Mouse (Mus musculus) MEL (cell line): ENCODE results near the gene Purb. TPM values are rescaled to one million over a fixed set of nuclear protein-coding genes. Genes with fewer than 3 reads are reported as not detected.

ENCODE experiments used
- DNase-seq: peaks from one replicate; pipeline ENCODE4 v3.0.0; 2011; ENCODE audit warnings: low read depth, low spot score
- H3K27ac ChIP-seq: 2 replicates; pipeline ENCODE4 v1.5.1; 2012; ENCODE audit warnings: low read depth, mild to moderate bottlenecking, control low read depth, low read length, moderate library complexity; ENCODE audit not compliant: control insufficient read depth
- H3K27me3 ChIP-seq, 2 experiments: fragments of 150-350 bp in 1 of 2; sonication (generic) in 1 of 2; 2 replicates each; pipeline ENCODE4 v1.6.1; 2012; ENCODE audit warnings: low read length in 2 of 2, mild to moderate bottlenecking in 2 of 2, improper control_type of control experiment in 1 of 2, moderate library complexity in 1 of 2; ENCODE audit not compliant: insufficient read depth in 2 of 2, control insufficient read depth in 1 of 2
- H3K36me3 ChIP-seq, 2 experiments: 2 replicates each; pipeline ENCODE4 v1.6.1; 2012 to 2014; ENCODE audit warnings: low read length in 2 of 2, improper control_type of control experiment in 1 of 2, inconsistent platforms in 1 of 2, mild to moderate bottlenecking in 1 of 2; ENCODE audit not compliant: insufficient read depth in 2 of 2, control insufficient read depth in 1 of 2
- H3K4me1 ChIP-seq, 2 experiments: fragments of 150-350 bp in 1 of 2; sonication (generic) in 1 of 2; 2 replicates each; pipeline ENCODE4 v1.6.1; 2012; ENCODE audit warnings: low read length in 2 of 2, improper control_type of control experiment in 1 of 2, mild to moderate bottlenecking in 1 of 2; ENCODE audit not compliant: insufficient read depth in 2 of 2, control insufficient read depth in 1 of 2
- H3K4me3 ChIP-seq, 2 experiments: fragments of 150-350 bp in 1 of 2; sonication (generic) in 1 of 2; 2 replicates each; pipeline ENCODE4 v1.5.1; 2012; ENCODE audit warnings: low read depth in 2 of 2, low read length in 2 of 2, mild to moderate bottlenecking in 2 of 2, moderate library complexity in 2 of 2, control low read depth in 1 of 2, improper control_type of control experiment in 1 of 2; ENCODE audit not compliant: control insufficient read depth in 1 of 2, insufficient read depth in 1 of 2
- H3K79me2 ChIP-seq: 2 replicates; pipeline ENCODE4 v1.6.1; 2012; ENCODE audit warnings: mild to moderate bottlenecking, low read length, moderate library complexity; ENCODE audit not compliant: control insufficient read depth, poor library complexity, insufficient read depth
- H3K9ac ChIP-seq: 2 replicates; pipeline ENCODE4 v1.6.1; 2012; ENCODE audit warnings: low read depth, mild to moderate bottlenecking, control low read depth, low read length, moderate library complexity; ENCODE audit not compliant: control insufficient read depth, poor library complexity, severe bottlenecking
- H3K9me3 ChIP-seq: fragments of 150-350 bp; sonication (generic); replicated peaks from 2 replicates; pipeline ENCODE4 v1.6.1; 2012; ENCODE audit warnings: mild to moderate bottlenecking, low read length, improper control_type of control experiment, moderate library complexity; ENCODE audit not compliant: insufficient read depth
- CTCF ChIP-seq, 3 experiments: IDR thresholded peaks in 2 of 3; conservative IDR thresholded peaks in 1 of 3; 2 replicates each; pipeline ENCODE4 v1.5.1; 2011 to 2012; ENCODE audit warnings: low read length in 3 of 3, low read depth in 2 of 3, mild to moderate bottlenecking in 2 of 3, improper control_type of control experiment in 1 of 3, inconsistent platforms in 1 of 3, mixed read lengths in 1 of 3, moderate library complexity in 1 of 3; ENCODE audit not compliant: control insufficient read depth in 1 of 3, insufficient read depth in 1 of 3, poor library complexity in 1 of 3, severe bottlenecking in 1 of 3
- ELF1 ChIP-seq: IDR thresholded peaks from 2 replicates; pipeline ENCODE4 v1.6.1; 2014; ENCODE audit warnings: low read depth, mild to moderate bottlenecking, inconsistent platforms, low read length, improper control_type of control experiment, moderate library complexity
- GABPA ChIP-seq: IDR thresholded peaks from 2 replicates; pipeline ENCODE4 v1.6.1; 2012; ENCODE audit warnings: low read depth, mild to moderate bottlenecking, inconsistent platforms, low read length, improper control_type of control experiment, moderate library complexity
- MAX ChIP-seq: IDR thresholded peaks from 2 replicates; pipeline ENCODE4 v1.6.1; 2011; ENCODE audit warnings: low read length, improper control_type of control experiment
- MAZ ChIP-seq: IDR thresholded peaks from 2 replicates; pipeline ENCODE4 v1.6.1; 2012; ENCODE audit warnings: low read depth, mild to moderate bottlenecking, inconsistent platforms, low read length, improper control_type of control experiment
- MEF2A ChIP-seq: IDR thresholded peaks from 2 replicates; pipeline ENCODE4 v1.6.1; 2014; ENCODE audit warnings: low read depth, mild to moderate bottlenecking, inconsistent platforms, low read length, improper control_type of control experiment; ENCODE audit not compliant: poor library complexity, insufficient replicate concordance, severe bottlenecking; ENCODE audit errors: extremely low read depth
- MXI1 ChIP-seq: IDR thresholded peaks from 2 replicates; pipeline ENCODE4 v1.6.1; 2011; ENCODE audit warnings: mild to moderate bottlenecking, low read depth, low read length, improper control_type of control experiment
- MYC ChIP-seq: IDR thresholded peaks from 2 replicates; pipeline ENCODE4 v1.6.1; 2011; ENCODE audit warnings: low read depth, mild to moderate bottlenecking, low read length, improper control_type of control experiment, moderate library complexity
- NELFE ChIP-seq: IDR thresholded peaks from 2 replicates; pipeline ENCODE4 v1.6.1; 2011; ENCODE audit warnings: low read depth, low read length, improper control_type of control experiment
- POLR2AphosphoS2 ChIP-seq: IDR thresholded peaks from 2 replicates; pipeline ENCODE4 v1.6.1; 2011; ENCODE audit warnings: low read length, improper control_type of control experiment
- TAL1 ChIP-seq: IDR thresholded peaks from 2 replicates; pipeline ENCODE4 v1.6.1; 2012; ENCODE audit warnings: mild to moderate bottlenecking, inconsistent platforms, low read length, moderate library complexity, mixed read lengths
- TBP ChIP-seq: IDR thresholded peaks from 2 replicates; pipeline ENCODE4 v1.8.0; 2011; ENCODE audit warnings: low read depth, low read length, improper control_type of control experiment
- UBTF ChIP-seq: IDR thresholded peaks from 2 replicates; pipeline ENCODE4 v1.6.1; 2012; ENCODE audit warnings: low read depth, mild to moderate bottlenecking, inconsistent platforms, low read length, improper control_type of control experiment, moderate library complexity, borderline replicate concordance; ENCODE audit not compliant: insufficient read depth
- USF1 ChIP-seq: IDR thresholded peaks from 2 replicates; pipeline ENCODE4 v1.6.1; 2014; ENCODE audit warnings: low read depth, mild to moderate bottlenecking, inconsistent platforms, low read length, improper control_type of control experiment, moderate library complexity
- USF2 ChIP-seq, 2 experiments: IDR thresholded peaks; 2 replicates each; pipeline ENCODE4 v1.6.1; 2011 to 2012; ENCODE audit warnings: improper control_type of control experiment in 2 of 2, low read length in 2 of 2, borderline replicate concordance in 1 of 2, inconsistent platforms in 1 of 2, low read depth in 1 of 2, mild to moderate bottlenecking in 1 of 2; ENCODE audit not compliant: insufficient read depth in 1 of 2
- ZKSCAN1 ChIP-seq: IDR thresholded peaks from 2 replicates; pipeline ENCODE4 v1.6.1; 2012; ENCODE audit warnings: low read depth, mild to moderate bottlenecking, inconsistent platforms, low read length, improper control_type of control experiment, moderate library complexity
- ZMIZ1 ChIP-seq: IDR thresholded peaks from 2 replicates; pipeline ENCODE4 v1.6.1; 2012; ENCODE audit warnings: low read depth, mild to moderate bottlenecking, inconsistent platforms, low read length, improper control_type of control experiment, moderate library complexity
- polyA plus RNA-seq, 2 experiments: library from polyadenylated mRNA; stranded (reverse) in 1 of 2; unstranded in 1 of 2; fragments of >175 nt in 1 of 2; fragments of >200 nt in 1 of 2; gene quantifications; 2 replicates each; pipeline versions ENCODE4 v1.2.1 to v1.2.4; 2012; ENCODE audit warnings: low replicate concordance in 2 of 2, low read depth in 1 of 2; ENCODE audit not compliant: insufficient read length in 2 of 2, insufficient read depth in 1 of 2, missing spikeins in 1 of 2
- total RNA-seq: library from RNA; depleted of rRNA; stranded (reverse); fragments of 300-350 nt; gene quantifications from 2 replicates; pipeline ENCODE4 v1.2.3, GENCODE M21; 2012

Purb gene
- total and polyA plus RNA-seq, 3 experiments: 23.1 to 33.9 (median 32.7) TPM

DNA sequence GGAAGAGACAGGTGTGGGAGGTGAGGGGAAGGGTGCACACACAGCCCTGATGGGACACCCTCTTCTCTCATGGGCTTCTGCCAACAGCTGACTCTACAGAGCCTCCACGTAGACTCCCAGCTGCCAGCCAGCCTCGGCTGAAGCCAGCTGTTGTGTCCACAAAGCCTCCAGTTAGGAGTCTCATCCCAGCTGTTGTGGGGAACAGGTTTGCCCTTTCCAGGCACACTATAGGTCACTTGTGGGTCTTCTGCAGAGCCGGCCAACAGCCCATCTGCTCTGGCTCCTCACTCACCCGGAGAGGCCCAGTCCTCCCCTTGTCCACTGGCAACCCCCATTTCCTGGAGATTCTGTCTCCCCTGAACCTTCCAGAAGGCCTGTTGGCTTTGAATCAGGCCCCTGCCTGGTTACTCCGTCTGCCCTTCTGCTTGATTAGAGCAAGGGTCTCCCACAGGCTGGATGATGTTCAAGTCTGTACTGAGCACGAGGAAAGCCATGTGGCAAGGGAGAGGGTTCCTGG, 6.0 kb upstream of the Purb start:
- no peak overlapping the region for H3K27ac ChIP-seq
- DNase-seq: no peak
- TF ChIP-seq MAX: no peak
- no peak for TF ChIP-seq ELF1
- no peak for TF ChIP-seq UBTF
- TF ChIP-seq NELFE: no peak
- TF ChIP-seq MYC: no peak
- no peak for TF ChIP-seq MAZ
- TF ChIP-seq USF1: no peak
- TF ChIP-seq TAL1: no peak
- no peak for TF ChIP-seq ZKSCAN1
- TF ChIP-seq CTCF (IDR thresholded peaks at IDR 0.05 in 2 of 3, conservative IDR thresholded peaks at IDR 0.05 in 1 of 3; ENCODE audit: control insufficient read depth in 1 of 3, insufficient read depth in 1 of 3, low read depth in 2 of 3, low read length in 3 of 3, poor library complexity in 1 of 3, severe bottlenecking in 1 of 3): no peak
- TF ChIP-seq MEF2A: no peak
- no peak for TF ChIP-seq ZMIZ1
- no peak for TF ChIP-seq GABPA
- no peak for TF ChIP-seq TBP

GRCm38 (mm10) chr11:6480681-6481405, 5.1 kb upstream of the Purb start:
- Histone ChIP-seq H3K4me3 (no peak overlapping the region), H3K36me3 (peaks cover 0 to 12% of the 10 kb centered on the region in 2 experiments; a peak in 2 of 4 replicates), H3K27ac (no peak overlapping the region), H3K4me1 (peaks cover 3 to 19% of the 10 kb centered on the region in 2 experiments; a peak in 3 of 4 replicates), H3K79me2 (peaks cover 3% of the 10 kb centered on the region), H3K9me3 (no peaks in the 10 kb centered on the region), H3K27me3 (no peaks in the 10 kb centered on the region), H3K9ac (no peak overlapping the region)
- TF ChIP-seq POLR2AphosphoS2: no peak
- no peak for TF ChIP-seq USF2 (IDR thresholded peaks at IDR 0.05; ENCODE audit: borderline replicate concordance in 1 of 2, insufficient read depth in 1 of 2, low read depth in 1 of 2, low read length in 2 of 2)
- no peak for TF ChIP-seq MXI1
- TF ChIP-seq ZKSCAN1: no peak
- DNase-seq: no peak

More for the DNA sequence above, 6.0 kb upstream of the Purb start:
- Histone ChIP-seq H3K36me3 (peaks cover 0 to 12% of the 10 kb centered on the region in 2 experiments; a peak in 2 of 4 replicates), H3K79me2 (no peaks in the 10 kb centered on the region), H3K9me3 (no peaks in the 10 kb centered on the region), H3K4me3 (no peak overlapping the region), H3K27me3 (no peaks in the 10 kb centered on the region), H3K4me1 (peaks cover 3 to 19% of the 10 kb centered on the region in 2 experiments; a peak in 3 of 4 replicates), H3K9ac (no peak overlapping the region)
